17 mouse cellular contexts compared by ENCODE assay signal in the genomic region with DNA sequence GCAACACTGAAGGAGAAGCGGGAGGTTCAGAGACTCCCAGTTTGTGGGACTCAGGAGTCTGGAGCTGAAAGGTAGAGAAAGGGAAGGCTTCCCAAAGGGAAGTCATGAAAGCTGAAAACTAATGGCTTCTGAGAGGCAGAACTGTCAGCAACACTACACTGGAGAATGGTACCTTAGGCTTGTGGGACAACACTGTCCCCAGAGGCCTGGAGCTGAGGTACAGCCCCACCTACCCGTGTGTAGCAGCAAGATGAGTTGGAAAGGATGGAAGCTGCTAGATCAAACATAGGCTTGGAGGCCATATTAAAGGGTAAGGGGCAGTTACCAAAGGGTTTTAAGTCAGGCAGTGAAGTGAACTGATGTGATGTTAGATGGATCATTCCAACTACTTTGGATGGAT.
DNase-seq lines count a peak whose midpoint lies in the region; ATAC-seq and TF ChIP-seq lines count a peak whose summit lies in the region.
"Had no signal": no experiment of that assay in that cellular context is flagged by ENCODE, and none has a peak within 500 bp of the region (broad histone marks: within the 10 kb centered on the region; RNA-seq: fewer than 3 reads in every experiment).

No protein-coding gene starts in this region.

- no peak overlapping the region for H3K4me3 ChIP-seq in layer of hippocampus, adult 2 months
- H3K4me3 ChIP-seq in lung, embryonic 15.5 days: no peak overlapping the region
- H3K4me3 ChIP-seq in intestine, embryonic 16.5 days (ENCODE audit: low read length): no peak overlapping the region
- no peak overlapping the region for H3K4me3 ChIP-seq in stomach, postnatal 0 days (ENCODE audit: low read depth, low read length)
- H3K4me3 ChIP-seq: embryonic facial prominence, embryonic 13.5 days; forebrain, embryonic 12.5 days; heart, embryonic 12.5 days; hindbrain, embryonic 15.5 days had no signal

- H3K9me3 ChIP-seq in lung, embryonic 15.5 days: no peaks in the 10 kb centered on the region
- no peaks in the 10 kb centered on the region for H3K9me3 ChIP-seq in intestine, embryonic 16.5 days (ENCODE audit: control insufficient read depth, low read length)
- H3K9me3 ChIP-seq in stomach, postnatal 0 days (ENCODE audit: control insufficient read depth, low read length): no peaks in the 10 kb centered on the region
- H3K9me3 ChIP-seq: embryonic facial prominence, embryonic 13.5 days; forebrain, embryonic 12.5 days; heart, embryonic 12.5 days; hindbrain, embryonic 15.5 days had no signal

- WGBS in lung, embryonic 15.5 days: 87% methylated on average over 2 of the region's 2 CpGs
- WGBS in intestine, embryonic 16.5 days: 73% methylated on average over 2 of the region's 2 CpGs
- 88% methylated on average over 2 of the region's 2 CpGs for WGBS in stomach, postnatal 0 days

- H3K36me3 ChIP-seq in lung, embryonic 15.5 days: no peaks in the 10 kb centered on the region
- no peaks in the 10 kb centered on the region for H3K36me3 ChIP-seq in intestine, embryonic 16.5 days (ENCODE audit: control insufficient read depth, insufficient read depth, low read length)
- no peaks in the 10 kb centered on the region for H3K36me3 ChIP-seq in stomach, postnatal 0 days (ENCODE audit: control insufficient read depth, insufficient read depth, low read length)
- H3K36me3 ChIP-seq: embryonic facial prominence, embryonic 13.5 days; forebrain, embryonic 12.5 days; heart, embryonic 12.5 days; hindbrain, embryonic 15.5 days had no signal

- no peak for ATAC-seq in lung, embryonic 15.5 days (ENCODE audit: borderline replicate concordance, extremely low read depth, low FRiP score, low TSS enrichment)
- ATAC-seq in intestine, embryonic 16.5 days: peak; percentile 32; the same call in 1 of the 2 replicates
- no peak for ATAC-seq in stomach, postnatal 0 days (ENCODE audit: low FRiP score, low TSS enrichment)
- ATAC-seq: forebrain, embryonic 16.5 days had no signal

- peak; percentile 24; the same call in 1 of the 2 replicates for TF ChIP-seq CTCF in layer of hippocampus, adult 2 months (conservative IDR thresholded peaks at IDR 0.05)
- peak; percentile 37 for TF ChIP-seq CTCF in stomach, postnatal 0 days (IDR thresholded peaks at IDR 0.05; ENCODE audit: low read depth)

- TF ChIP-seq EP300 in stomach, postnatal 0 days (optimal IDR thresholded peaks at IDR 0.05): no peak

- no peaks in the 10 kb centered on the region for H3K27me3 ChIP-seq in lung, embryonic 15.5 days
- H3K27me3 ChIP-seq in intestine, embryonic 16.5 days (replicated peaks; ENCODE audit: control insufficient read depth, insufficient read depth, low read length): no peaks in the 10 kb centered on the region
- no peaks in the 10 kb centered on the region for H3K27me3 ChIP-seq in stomach, postnatal 0 days (ENCODE audit: control insufficient read depth, insufficient read depth, low read length)
- H3K27me3 ChIP-seq: embryonic facial prominence, embryonic 13.5 days; heart, embryonic 12.5 days; hindbrain, embryonic 15.5 days had no signal

- H3K4me2 ChIP-seq in lung, embryonic 15.5 days: no peak overlapping the region
- no peak overlapping the region for H3K4me2 ChIP-seq in intestine, embryonic 16.5 days (ENCODE audit: low read depth, low read length)
- no peak overlapping the region for H3K4me2 ChIP-seq in stomach, postnatal 0 days (replicated peaks; ENCODE audit: low read depth)
- H3K4me2 ChIP-seq: embryonic facial prominence, embryonic 13.5 days; forebrain, embryonic 12.5 days; heart, embryonic 12.5 days; hindbrain, embryonic 15.5 days had no signal

- DNase-seq in layer of hippocampus, adult 2 months (ENCODE audit: low spot score in 2 of 2): no peak
- no peak for DNase-seq in layer of hippocampus, adult 8-10 months (ENCODE audit: low spot score in 2 of 2)
- no peak for DNase-seq in lung, postnatal 25 days (ENCODE audit: low spot score)
- DNase-seq in stomach, postnatal 0 days (ENCODE audit: low spot score): no peak
- DNase-seq in cerebellum, adult 11 months: no peak
- DNase-seq: adrenal gland, postnatal 25 days; cerebellum, adult 11-12 months; cerebellum, adult 9-10 months; cerebellum, postnatal 36 days; gastrocnemius, postnatal 25 days had no signal

- no peak overlapping the region for H3K9ac ChIP-seq in lung, embryonic 15.5 days
- H3K9ac ChIP-seq in intestine, embryonic 16.5 days (ENCODE audit: low read depth, low read length): no peak overlapping the region
- no peak overlapping the region for H3K9ac ChIP-seq in stomach, postnatal 0 days (ENCODE audit: low read length)
- H3K9ac ChIP-seq: embryonic facial prominence, embryonic 13.5 days; forebrain, embryonic 12.5 days; heart, embryonic 12.5 days; hindbrain, embryonic 15.5 days had no signal

- H3K4me1 ChIP-seq in lung, embryonic 15.5 days: peaks cover 39% of the 10 kb centered on the region
- H3K4me1 ChIP-seq in intestine, embryonic 16.5 days (ENCODE audit: control insufficient read depth, insufficient read depth, low read length): peaks cover 33% of the 10 kb centered on the region
- H3K4me1 ChIP-seq in stomach, postnatal 0 days (replicated peaks; ENCODE audit: control insufficient read depth, insufficient read depth): peaks cover 13% of the 10 kb centered on the region; the same call in 1 of the 2 replicates

- no peak overlapping the region for H3K27ac ChIP-seq in layer of hippocampus, adult 2 months
- H3K27ac ChIP-seq in lung, embryonic 15.5 days: 0 out of 2 replicates have a peak overlapping the region, but pooled peaks have one; percentile 85
- H3K27ac ChIP-seq in intestine, embryonic 16.5 days (ENCODE audit: low read length): no peak overlapping the region
- no peak overlapping the region for H3K27ac ChIP-seq in stomach, postnatal 0 days (replicated peaks)
- H3K27ac ChIP-seq: embryonic facial prominence, embryonic 13.5 days; forebrain, embryonic 12.5 days; hindbrain, embryonic 15.5 days had no signal
